Mouse (Mus musculus): Measurements from ENCODE around the gene Ulk4. TPM values are rescaled to one million over a fixed set of nuclear protein-coding genes. Genes with fewer than 3 reads are reported as not detected.

Gene Ulk4
- 135 and 136 TPM in 2 replicates for polyA plus RNA-seq (2015; fragmentation: Nextera tagmentation; extraction: Ambion mirVana)

GRCm38 (mm10) chr9:121277118-121278060 is at the start of gene Ulk4:
Ulk4 (minus strand) TSS chr9:121277197.
- Histone ChIP-seq H3K9me3 (replicated peaks; ENCODE audit: low read length) (no peaks in the 10 kb centered on the region), H3K4me1 (replicated peaks; ENCODE audit: insufficient read depth, low read length) (no peaks in the 10 kb centered on the region), H3K27ac (peak within 1 kb of the TSS; percentile 74), H3K4me2 (ENCODE audit: low read length) (peak within 1 kb of the TSS; percentile 85), H3K27me3 (ENCODE audit: insufficient read depth, low read length) (no peaks in the 10 kb centered on the region), H3K4me3 (replicated peaks; ENCODE audit: low read depth, low read length) (peak within 1 kb of the TSS; percentile 58), H3K9ac (ENCODE audit: low read depth, low read length) (peak within 1 kb of the TSS; percentile 47), H3K36me3 (ENCODE audit: insufficient read depth, low read length) (no peaks in the 10 kb centered on the region)
- DNase-seq (ENCODE audit: low spot score) (peak; percentile 98), ATAC-seq (replicated peaks; ENCODE audit: low FRiP score, low read depth) (peak; percentile 98)
- under 1% methylated on average over 59 of the region's 59 CpGs for WGBS
- no peak for TF ChIP-seq CTCF (IDR thresholded peaks at IDR 0.05; ENCODE audit: low read depth)

GRCm38 (mm10) chr9:121322034-121322433 is 45.0 kb upstream of the Ulk4 start:
- WGBS = 96% methylated on average over 14 of the region's 14 CpGs
- DNase-seq (ENCODE audit: low spot score) = no peak

GRCm38 (mm10) chr9:121321118-121321517 is 44.1 kb upstream of the Ulk4 start:
- DNase-seq (ENCODE audit: low spot score) = no peak
- Histone ChIP-seq H3K36me3 (ENCODE audit: insufficient read depth, low read length) (no peaks in the 10 kb centered on the region), H3K9ac (ENCODE audit: low read depth, low read length) (no peak overlapping the region), H3K27me3 (ENCODE audit: insufficient read depth, low read length) (no peaks in the 10 kb centered on the region), H3K27ac (no peak overlapping the region), H3K4me1 (replicated peaks; ENCODE audit: insufficient read depth, low read length) (peaks cover 7% of the 10 kb centered on the region), H3K9me3 (replicated peaks; ENCODE audit: low read length) (no peaks in the 10 kb centered on the region), H3K4me3 (replicated peaks; ENCODE audit: low read depth, low read length) (no peak overlapping the region), H3K4me2 (ENCODE audit: low read length) (no peak overlapping the region)
- no peak for TF ChIP-seq CTCF (IDR thresholded peaks at IDR 0.05; ENCODE audit: low read depth)
- no peak for ATAC-seq (replicated peaks; ENCODE audit: low FRiP score, low read depth)
- whole genome bisulfite sequencing = 92% methylated on average over 2 of the region's 2 CpGs

More at GRCm38 (mm10) chr9:121322034-121322433, 45.0 kb upstream of the Ulk4 start:
- H3K4me2 ChIP-seq (ENCODE audit: low read length) = no peak overlapping the region
- TF ChIP-seq CTCF (IDR thresholded peaks at IDR 0.05; ENCODE audit: low read depth) = no peak
- peaks cover 6% of the 10 kb centered on the region for H3K4me1 ChIP-seq (replicated peaks; ENCODE audit: insufficient read depth, low read length)
- no peak overlapping the region for H3K9ac ChIP-seq (ENCODE audit: low read depth, low read length)
- no peaks in the 10 kb centered on the region for H3K36me3 ChIP-seq (ENCODE audit: insufficient read depth, low read length)
- H3K9me3 ChIP-seq (replicated peaks; ENCODE audit: low read length) = no peaks in the 10 kb centered on the region
- H3K27me3 ChIP-seq (ENCODE audit: insufficient read depth, low read length) = no peaks in the 10 kb centered on the region
- no peak for ATAC-seq (replicated peaks; ENCODE audit: low FRiP score, low read depth)
- no peak overlapping the region for H3K4me3 ChIP-seq (replicated peaks; ENCODE audit: low read depth, low read length)
- H3K27ac ChIP-seq = no peak overlapping the region

DNA sequence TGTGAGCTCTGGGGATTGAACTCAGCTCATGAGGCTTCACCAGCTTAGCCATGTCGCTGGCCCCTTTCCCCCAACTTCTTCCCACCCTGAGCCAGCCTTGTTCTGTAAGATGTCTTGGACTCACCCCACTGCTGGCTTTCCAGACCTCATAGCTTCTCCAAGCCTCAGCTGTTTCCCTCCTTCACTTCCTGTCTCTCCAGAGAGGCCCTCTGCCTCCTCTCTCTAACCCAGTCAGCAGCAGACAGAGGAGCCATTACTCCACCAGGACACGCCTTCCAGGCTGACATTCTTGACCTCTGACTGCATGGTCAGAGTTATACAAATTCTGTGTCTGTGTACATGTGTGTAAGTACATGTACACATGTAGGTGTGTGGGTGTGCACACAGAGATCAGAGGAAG is 43.4 kb upstream of the Ulk4 start:
- no peak for TF ChIP-seq CTCF (IDR thresholded peaks at IDR 0.05; ENCODE audit: low read depth)
- DNase-seq (ENCODE audit: low spot score) (peak; percentile 50), ATAC-seq (replicated peaks; ENCODE audit: low FRiP score, low read depth) (no peak)
- no peaks in the 10 kb centered on the region for H3K36me3 ChIP-seq (ENCODE audit: insufficient read depth, low read length)
- H3K4me1 ChIP-seq (replicated peaks; ENCODE audit: insufficient read depth, low read length) = peaks cover 7% of the 10 kb centered on the region
- WGBS = 62% methylated on average over 2 of the region's 2 CpGs
- no peak overlapping the region for H3K27ac ChIP-seq
- no peaks in the 10 kb centered on the region for H3K27me3 ChIP-seq (ENCODE audit: insufficient read depth, low read length)
- no peaks in the 10 kb centered on the region for H3K9me3 ChIP-seq (replicated peaks; ENCODE audit: low read length)
- H3K4me2 ChIP-seq (ENCODE audit: low read length) = no peak overlapping the region
- H3K4me3 ChIP-seq (replicated peaks; ENCODE audit: low read depth, low read length) = no peak overlapping the region
- no peak overlapping the region for H3K9ac ChIP-seq (ENCODE audit: low read depth, low read length)

DNA sequence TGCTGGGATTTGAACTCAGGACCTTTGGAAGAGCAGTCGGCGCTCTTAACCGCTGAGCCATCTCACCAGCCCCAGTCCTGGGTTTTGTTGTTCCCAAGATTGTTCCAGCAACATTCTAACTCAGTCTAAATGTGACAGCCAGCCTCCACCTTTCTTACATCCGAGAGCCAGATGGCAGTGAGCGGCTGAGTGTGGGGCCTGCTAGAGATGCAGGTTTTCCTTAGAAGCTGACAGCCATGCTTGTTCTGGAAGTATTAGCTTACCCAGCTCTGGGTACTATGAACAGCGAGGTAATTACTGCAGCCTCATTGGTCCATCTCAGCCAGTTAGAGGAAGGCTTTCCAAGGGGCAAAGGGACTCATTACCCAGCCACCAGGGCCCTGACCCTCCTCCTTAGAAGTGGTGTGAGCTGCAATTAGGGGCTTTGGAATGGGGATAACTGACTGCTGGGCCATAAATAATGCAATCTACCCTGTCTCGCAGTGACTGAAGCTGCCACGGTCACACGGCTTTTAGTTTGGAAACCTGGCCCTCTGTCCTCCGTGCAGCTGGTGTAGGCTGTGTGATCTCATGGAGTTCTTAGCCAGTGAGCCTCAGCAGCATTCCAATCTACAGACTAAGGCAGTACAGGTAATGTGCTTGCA is 42.4 kb upstream of the Ulk4 start:
- no peaks in the 10 kb centered on the region for H3K9me3 ChIP-seq (replicated peaks; ENCODE audit: low read length)
- WGBS = 50% methylated on average over 10 of the region's 10 CpGs
- peak; percentile 37 for DNase-seq (ENCODE audit: low spot score)

DNA sequence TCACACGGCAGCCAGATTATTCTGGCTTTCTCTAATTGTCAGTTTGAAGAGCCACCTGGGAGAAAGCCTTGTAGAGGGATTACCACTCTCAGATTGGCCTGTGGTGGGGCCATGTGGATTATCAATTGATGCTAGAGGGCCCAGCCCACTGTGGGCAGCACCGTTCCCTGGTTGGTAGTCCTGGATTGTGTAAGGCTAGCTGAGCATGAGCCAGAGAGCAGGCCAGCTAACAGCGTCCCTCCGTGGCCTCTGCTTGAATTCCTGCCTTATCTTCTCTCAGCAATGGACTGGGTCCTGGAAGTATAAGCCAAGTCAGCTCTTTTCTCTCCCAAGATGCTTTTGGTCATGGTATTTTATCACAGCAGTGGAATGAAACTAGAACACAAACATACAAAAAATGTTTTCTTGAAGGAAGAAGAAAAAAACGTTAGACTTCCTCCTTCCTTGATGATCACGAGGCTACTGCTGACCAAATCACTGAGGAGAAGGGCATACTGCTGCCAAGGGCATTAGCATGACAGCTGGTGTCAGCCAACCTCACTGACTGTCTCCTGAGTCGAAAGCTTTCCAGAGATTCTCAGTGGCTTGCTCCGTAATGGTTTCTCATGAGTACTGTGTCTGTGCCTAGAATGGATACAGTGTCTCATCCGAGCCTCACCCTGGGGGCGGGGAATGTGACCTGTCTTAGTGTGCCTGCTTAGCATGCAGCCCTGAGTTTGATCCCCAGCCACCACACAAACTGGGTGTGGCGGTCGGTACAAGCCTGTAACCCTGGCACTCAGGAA is 39.8 kb upstream of the Ulk4 start:
- Histone ChIP-seq H3K4me1 (replicated peaks; ENCODE audit: insufficient read depth, low read length) (peaks cover 30% of the 10 kb centered on the region), H3K4me2 (ENCODE audit: low read length) (no peak overlapping the region), H3K4me3 (replicated peaks; ENCODE audit: low read depth, low read length) (no peak overlapping the region), H3K9ac (ENCODE audit: low read depth, low read length) (no peak overlapping the region), H3K27me3 (ENCODE audit: insufficient read depth, low read length) (no peaks in the 10 kb centered on the region), H3K36me3 (ENCODE audit: insufficient read depth, low read length) (no peaks in the 10 kb centered on the region), H3K27ac (peak overlapping the region; percentile 47), H3K9me3 (replicated peaks; ENCODE audit: low read length) (no peaks in the 10 kb centered on the region)
- no peak for DNase-seq (ENCODE audit: low spot score)
- ATAC-seq (replicated peaks; ENCODE audit: low FRiP score, low read depth) = no peak
- no peak for TF ChIP-seq CTCF (IDR thresholded peaks at IDR 0.05; ENCODE audit: low read depth)
- 61% methylated on average over 12 of the region's 12 CpGs for WGBS

More for the DNA sequence above, 42.4 kb upstream of the Ulk4 start:
- Histone ChIP-seq H3K27me3 (ENCODE audit: insufficient read depth, low read length) (no peaks in the 10 kb centered on the region), H3K36me3 (ENCODE audit: insufficient read depth, low read length) (no peaks in the 10 kb centered on the region), H3K4me2 (ENCODE audit: low read length) (no peak overlapping the region), H3K4me1 (replicated peaks; ENCODE audit: insufficient read depth, low read length) (peaks cover 15% of the 10 kb centered on the region), H3K4me3 (replicated peaks; ENCODE audit: low read depth, low read length) (no peak overlapping the region), H3K27ac (no peak overlapping the region; the same call in 1 of the 2 replicates), H3K9ac (ENCODE audit: low read depth, low read length) (no peak overlapping the region)
- TF ChIP-seq CTCF (IDR thresholded peaks at IDR 0.05; ENCODE audit: low read depth) = no peak
- ATAC-seq (replicated peaks; ENCODE audit: low FRiP score, low read depth) = peak; percentile 30; the same call in 1 of the 2 replicates

All from kidney, postnatal 0 days (tissue).